Mouse (Mus musculus): ENCODE results near the gene 2610001J05Rik.

Gene 2610001J05Rik

DNA sequence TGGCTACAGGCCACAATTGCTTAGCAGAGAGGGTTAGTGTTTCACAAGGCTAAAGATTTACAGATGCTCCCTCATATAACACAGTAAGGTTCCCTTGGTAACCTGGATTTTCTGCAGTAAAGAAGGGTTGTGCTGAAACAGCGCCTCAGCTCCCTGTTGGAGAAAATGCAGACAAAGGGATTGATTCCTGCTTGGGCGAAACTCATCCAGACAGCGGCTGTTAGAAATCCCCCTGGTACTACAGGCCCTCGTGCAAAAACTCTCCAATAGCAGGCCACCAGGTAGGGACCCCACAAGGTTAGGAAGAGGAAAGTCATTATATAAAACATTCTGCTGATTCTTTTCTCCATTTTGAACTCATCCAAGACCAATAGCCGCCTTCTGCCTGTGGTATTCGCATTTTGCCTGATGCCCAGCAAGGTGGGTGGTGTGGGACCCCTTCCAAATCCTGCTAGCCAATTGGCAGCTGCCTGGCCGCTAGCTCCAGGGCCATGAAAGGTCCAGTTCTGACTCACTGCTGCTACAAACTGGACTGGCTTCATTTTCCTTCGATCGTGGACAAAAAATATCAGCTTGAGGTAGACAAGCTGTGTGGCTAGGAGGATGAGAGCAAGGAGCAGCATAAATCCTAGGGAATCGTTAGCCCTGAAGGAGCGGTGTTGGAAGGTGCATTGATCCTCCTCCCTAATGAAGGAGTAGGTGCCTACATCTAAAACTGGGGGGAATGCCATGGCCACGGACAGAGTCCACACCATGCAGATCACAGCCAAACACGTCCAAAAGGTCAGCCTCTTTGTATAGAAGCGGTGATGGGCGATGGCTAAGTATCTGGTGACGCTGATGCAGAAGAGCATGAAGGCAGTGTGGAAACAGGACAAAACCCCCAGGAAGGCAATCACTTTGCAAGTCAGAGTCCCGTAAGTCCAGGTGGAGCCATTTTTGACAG, 35.3 kb downstream of the 2610001J05Rik start:
- peak; percentile 97 to 98 for DNase-seq

DNA sequence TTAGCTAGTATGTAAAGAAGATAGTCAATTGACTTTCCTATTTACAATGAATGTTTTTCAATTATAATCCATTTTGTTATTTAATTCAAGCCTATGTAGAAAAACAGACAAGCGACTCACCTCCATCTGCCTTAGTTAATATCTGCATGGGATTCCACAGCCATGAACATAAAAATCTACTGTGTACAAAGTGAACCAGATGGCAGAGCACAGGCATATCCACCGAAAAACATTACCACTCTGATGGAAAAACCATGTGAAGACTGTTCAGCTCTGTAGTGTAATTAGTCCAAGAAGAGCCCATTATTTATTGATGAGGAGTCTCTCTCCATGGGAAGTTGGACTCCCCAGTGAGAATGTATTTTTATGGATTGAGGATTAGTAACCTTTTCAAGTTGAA, 38.5 kb downstream of the 2610001J05Rik start:
- peak; percentile 8 to 22 for DNase-seq

DNA sequence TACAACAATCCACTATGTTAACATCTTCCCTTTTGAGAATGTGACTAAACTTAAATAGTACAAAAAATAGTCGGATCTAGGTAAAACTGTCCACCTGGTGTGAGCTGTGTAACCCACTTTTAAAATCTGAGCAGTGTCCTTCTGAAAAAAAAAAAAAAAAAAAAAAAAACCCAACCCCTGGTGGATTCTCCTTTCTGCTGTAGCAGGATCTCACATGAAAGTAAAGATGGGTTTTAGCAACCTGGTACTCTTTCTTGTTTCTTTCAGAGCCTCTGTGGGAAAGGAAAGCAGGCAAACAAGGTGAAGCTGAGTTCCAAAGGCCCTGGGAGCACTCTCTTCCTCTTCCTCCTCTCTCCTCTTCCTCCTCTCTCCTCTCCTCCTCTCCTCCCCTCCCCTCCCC, 42.4 kb downstream of the 2610001J05Rik start:
- no peak for DNase-seq
